Mouse (Mus musculus) embryonic fibroblast, embryonic 13.5 days (primary cell): ENCODE data around the gene Sorbs2. TPM values are rescaled to one million over a fixed set of nuclear protein-coding genes. Genes with fewer than 3 reads are reported as not detected.

Experiments
- H3K27ac ChIP-seq: 2 replicates; pipeline ENCODE4 v1.5.1; 2012; ENCODE audit warnings: low read length, control low read depth, inconsistent platforms; ENCODE audit not compliant: insufficient read depth
- H3K4me1 ChIP-seq: 2 replicates; pipeline ENCODE4 v1.6.1; 2011; ENCODE audit warnings: low read length; ENCODE audit not compliant: control insufficient read depth, insufficient read depth
- H3K4me3 ChIP-seq: 2 replicates; pipeline ENCODE4 v1.5.1; 2011; ENCODE audit warnings: mild to moderate bottlenecking, control low read depth, low read length; ENCODE audit not compliant: insufficient read depth
- CTCF ChIP-seq: IDR thresholded peaks from 2 replicates; pipeline ENCODE4 v1.5.1; 2011; ENCODE audit warnings: mild to moderate bottlenecking, control low read depth, low read length, moderate library complexity, borderline replicate concordance; ENCODE audit not compliant: insufficient read depth
- POLR2A ChIP-seq: IDR thresholded peaks from 2 replicates; pipeline ENCODE4 v1.6.1; 2011; ENCODE audit warnings: low read depth, mild to moderate bottlenecking, control low read depth, low read length, moderate library complexity
- polyA plus RNA-seq: library from polyadenylated mRNA; stranded (reverse); fragments of >200 nt; gene quantifications from 2 replicates; pipeline ENCODE4 v1.2.4, GENCODE M21; 2011; ENCODE audit warnings: low read depth; ENCODE audit not compliant: missing spikeins, insufficient read length

Gene Sorbs2
- polyA plus RNA-seq, 1 experiment = 28.5 TPM

- Histone ChIP-seq H3K4me1 (no peaks in the 10 kb centered on the region), H3K27ac (no peak overlapping the region), H3K4me3 (no peak overlapping the region)
- TF ChIP-seq CTCF (no peak), POLR2A (no peak)
These were observed 14.0 kb downstream of the Sorbs2 start for GRCm38 (mm10) chr8:45521595-45521994.

DNA sequence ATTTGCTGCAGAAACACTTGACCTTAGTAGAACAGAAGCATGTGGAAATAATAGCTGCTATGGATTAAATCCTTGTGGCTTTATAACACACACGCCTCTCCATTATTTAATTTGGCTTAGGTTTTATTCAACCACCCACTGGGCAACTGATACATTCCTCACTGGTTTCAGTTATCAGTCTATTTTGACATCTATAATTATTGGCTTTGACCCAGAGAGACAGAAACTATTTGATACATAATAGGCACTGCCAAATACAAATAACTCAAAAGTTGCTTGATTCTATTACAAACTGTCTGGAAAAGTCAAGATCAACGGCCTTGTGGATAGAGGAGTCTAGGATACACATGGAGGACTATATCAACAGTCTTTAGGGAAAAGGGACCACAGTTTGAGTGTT is 20.1 kb downstream of the Sorbs2 start:
- H3K27ac ChIP-seq = no peak overlapping the region; the same call in 1 of the 2 replicates
- H3K4me3 ChIP-seq = no peak overlapping the region
- peaks cover 8% of the 10 kb centered on the region for H3K4me1 ChIP-seq
- TF ChIP-seq CTCF = no peak
- TF ChIP-seq POLR2A = no peak

GRCm38 (mm10) chr8:45528890-45529289 is 21.3 kb downstream of the Sorbs2 start:
- Histone ChIP-seq H3K4me3 (no peak overlapping the region), H3K4me1 (peaks cover 8% of the 10 kb centered on the region), H3K27ac (peak overlapping the region; percentile 26; the same call in 1 of the 2 replicates)
- no peak for TF ChIP-seq POLR2A
- no peak for TF ChIP-seq CTCF

- H3K4me3 ChIP-seq = no peak overlapping the region
- peaks cover 8% of the 10 kb centered on the region for H3K4me1 ChIP-seq
- TF ChIP-seq CTCF = no peak
- H3K27ac ChIP-seq = no peak overlapping the region
These were observed 29.0 kb downstream of the Sorbs2 start for GRCm38 (mm10) chr8:45536578-45536977.

DNA sequence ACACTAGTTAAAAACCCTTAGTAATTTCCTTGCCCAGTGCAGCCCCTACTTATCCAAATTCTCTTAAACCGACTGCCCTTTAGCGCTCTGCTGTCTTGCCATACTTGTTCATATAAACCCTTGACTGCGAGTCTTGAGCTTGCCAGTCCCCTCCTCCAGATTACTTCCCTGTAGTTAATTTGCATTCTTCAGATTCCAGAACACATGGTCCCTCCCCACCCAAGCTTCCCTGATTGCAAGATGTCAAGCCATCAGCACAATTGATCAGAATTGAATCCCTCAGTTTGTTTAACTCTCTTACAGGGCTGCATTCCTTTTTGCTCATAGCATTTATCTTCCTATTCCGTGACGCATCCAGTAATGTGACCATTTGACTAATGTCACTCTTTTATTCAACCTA is 32.9 kb downstream of the Sorbs2 start:
- no peak overlapping the region for H3K4me3 ChIP-seq
- no peak overlapping the region for H3K27ac ChIP-seq
- TF ChIP-seq POLR2A = no peak
- TF ChIP-seq CTCF = no peak
- H3K4me1 ChIP-seq = peaks cover 7% of the 10 kb centered on the region

- TF ChIP-seq CTCF (no peak), POLR2A (no peak)
- H3K27ac ChIP-seq = no peak overlapping the region
- H3K4me3 ChIP-seq = no peak overlapping the region
- no peaks in the 10 kb centered on the region for H3K4me1 ChIP-seq
These were observed 44.6 kb downstream of the Sorbs2 start for GRCm38 (mm10) chr8:45552175-45552574.

DNA sequence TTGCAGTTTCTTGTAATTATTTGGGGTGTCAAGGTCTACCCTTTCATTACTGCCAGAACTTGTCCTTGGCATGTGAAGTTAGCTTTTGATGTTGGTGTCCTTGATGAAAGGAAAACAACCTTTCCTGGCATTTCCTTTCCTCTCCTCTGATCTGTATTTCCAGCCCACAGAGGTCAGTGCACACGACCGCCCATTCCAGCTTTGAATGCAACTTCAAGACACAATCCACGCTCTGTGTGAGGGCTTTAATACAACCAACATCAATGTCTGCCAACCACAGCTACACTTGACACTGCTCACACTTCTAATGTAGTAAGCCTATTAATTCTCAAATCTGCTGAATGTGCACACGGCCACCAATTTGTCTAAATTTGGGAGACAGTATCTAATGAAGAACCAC is 47.0 kb downstream of the Sorbs2 start:
- H3K4me3 ChIP-seq = no peak overlapping the region
- H3K4me1 ChIP-seq = no peaks in the 10 kb centered on the region; the same call in 1 of the 2 replicates
- TF ChIP-seq POLR2A = no peak
- no peak for TF ChIP-seq CTCF
- H3K27ac ChIP-seq = no peak overlapping the region

DNA sequence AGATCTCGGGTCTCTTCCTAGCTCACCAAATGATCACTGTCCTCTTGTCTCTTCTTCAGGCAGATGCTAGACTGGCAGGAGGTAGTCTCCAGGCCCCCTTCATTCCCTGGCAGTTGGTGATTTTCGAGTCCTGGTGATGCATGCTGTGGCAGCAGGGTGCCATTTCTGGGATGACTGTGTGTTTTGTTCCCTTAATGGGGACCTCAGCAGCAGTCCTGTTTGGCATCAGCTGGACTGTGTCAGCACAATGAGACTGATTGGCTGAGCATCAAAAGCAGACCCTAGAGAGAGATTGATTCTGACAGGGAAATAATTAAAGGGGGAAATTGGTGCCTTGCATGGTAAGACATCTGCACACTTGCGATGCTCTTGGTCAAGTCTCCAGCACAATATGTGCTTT is 50.3 kb downstream of the Sorbs2 start:
- no peaks in the 10 kb centered on the region; the same call in none of the 2 replicates for H3K4me1 ChIP-seq
- no peak overlapping the region for H3K27ac ChIP-seq
- TF ChIP-seq POLR2A (no peak), CTCF (no peak)
- H3K4me3 ChIP-seq = no peak overlapping the region

- no peak overlapping the region for H3K4me3 ChIP-seq
- no peak overlapping the region for H3K27ac ChIP-seq
- TF ChIP-seq POLR2A (no peak), CTCF (no peak)
- H3K4me1 ChIP-seq = no peaks in the 10 kb centered on the region; the same call in none of the 2 replicates
These were observed 50.8 kb downstream of the Sorbs2 start for GRCm38 (mm10) chr8:45558426-45558825.

GRCm38 (mm10) chr8:45559176-45559820 is 51.7 kb downstream of the Sorbs2 start:
- Histone ChIP-seq H3K4me3 (no peak overlapping the region), H3K4me1 (no peaks in the 10 kb centered on the region; the same call in none of the 2 replicates), H3K27ac (peak overlapping the region; percentile 52)
- TF ChIP-seq POLR2A = no peak
- no peak for TF ChIP-seq CTCF
